In the genomic region with DNA sequence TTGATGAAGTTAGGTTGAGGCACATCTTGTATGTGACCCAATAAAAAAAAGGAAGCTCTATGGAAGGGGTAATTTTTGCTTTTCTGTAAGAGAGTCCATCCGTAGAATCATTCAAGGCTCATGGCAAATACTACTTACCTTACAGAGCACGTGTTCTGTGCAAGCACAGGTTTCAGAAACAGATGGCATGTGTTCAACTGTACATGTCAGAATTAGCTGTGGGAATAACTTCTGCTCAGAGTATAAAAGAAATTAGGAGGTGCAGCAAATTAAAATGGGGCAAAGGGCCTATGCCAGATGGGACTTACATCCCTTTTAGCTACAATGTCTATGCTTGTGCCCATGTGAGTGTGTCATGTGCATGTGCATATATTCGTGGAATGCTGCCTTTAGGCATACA, we compare ENCODE assay signal across 24 mouse cellular contexts.
DNase-seq lines count a peak whose midpoint lies in the region; ATAC-seq and TF ChIP-seq lines count a peak whose summit lies in the region.
"Had no signal": no experiment of that assay in that cellular context is flagged by ENCODE, and none has a peak within 500 bp of the region (broad histone marks: within the 10 kb centered on the region; RNA-seq: fewer than 3 reads in every experiment).

No protein-coding gene starts in this region.

- H3K36me3 ChIP-seq in forebrain, embryonic 13.5 days (ENCODE audit: poor library complexity, severe bottlenecking), result no peaks in the 10 kb centered on the region
- no peaks in the 10 kb centered on the region for H3K36me3 ChIP-seq in forebrain, embryonic 12.5 days (replicated peaks)
- no peaks in the 10 kb centered on the region for H3K36me3 ChIP-seq in hindbrain, embryonic 14.5 days (replicated peaks; ENCODE audit: control insufficient read depth, insufficient read depth)
- no peaks in the 10 kb centered on the region for H3K36me3 ChIP-seq in hindbrain, embryonic 11.5 days (ENCODE audit: control insufficient read depth, insufficient read depth, low read length)
- no peaks in the 10 kb centered on the region for H3K36me3 ChIP-seq in midbrain, embryonic 15.5 days (replicated peaks)
- H3K36me3 ChIP-seq in midbrain, embryonic 16.5 days (ENCODE audit: control insufficient read depth, insufficient read depth, low read length), result no peaks in the 10 kb centered on the region
- H3K36me3 ChIP-seq: embryonic facial prominence, embryonic 12.5 days; embryonic facial prominence, embryonic 15.5 days; heart, embryonic 12.5 days; heart, embryonic 15.5 days had no signal

- no peak for DNase-seq in hindbrain, embryonic 14.5 days (ENCODE audit: low spot score)
- no peak for DNase-seq in hindbrain, embryonic 11.5 days (ENCODE audit: low spot score)
- peak; percentile 47 for DNase-seq in brain, embryonic 14.5 days (ENCODE audit: low read depth)
- no peak for DNase-seq in left cerebral cortex, postnatal 4 days
- DNase-seq: adrenal gland, adult 8-10 months; adrenal gland, postnatal 36 days; cerebellum, adult 11 months; cerebellum, adult 2 months; cerebellum, adult 9-11 months; cerebellum, postnatal 25 days; gastrocnemius, postnatal 25 days; heart, adult 18-20 months; heart, postnatal 10 days; heart, postnatal 36 days had no signal

- 79% methylated on average over 3 of the region's 3 CpGs for WGBS in forebrain, embryonic 13.5 days
- WGBS in forebrain, embryonic 12.5 days, result 75% methylated on average over 3 of the region's 3 CpGs
- 61% methylated on average over 3 of the region's 3 CpGs for WGBS in hindbrain, embryonic 14.5 days
- WGBS in hindbrain, embryonic 11.5 days, result 79% methylated on average over 3 of the region's 3 CpGs
- WGBS in midbrain, embryonic 15.5 days, result 59% methylated on average over 3 of the region's 3 CpGs
- 66% methylated on average over 3 of the region's 3 CpGs for WGBS in midbrain, embryonic 16.5 days

- 0 out of 2 replicates have a peak, but pooled peaks have one; percentile 19 for ATAC-seq in forebrain, embryonic 13.5 days
- ATAC-seq in forebrain, embryonic 12.5 days (ENCODE audit: low FRiP score), result no peak
- peak; percentile 48; the same call in 1 of the 2 replicates for ATAC-seq in hindbrain, embryonic 14.5 days (ENCODE audit: low FRiP score)
- ATAC-seq in hindbrain, embryonic 11.5 days (ENCODE audit: low FRiP score), result no peak
- 0 out of 2 replicates have a peak, but pooled peaks have one; percentile 14 for ATAC-seq in midbrain, embryonic 15.5 days (replicated peaks)
- ATAC-seq in midbrain, embryonic 16.5 days, result no peak
- ATAC-seq: activated CD4-positive, CD25-positive, alpha-beta regulatory T cell, adult 4 months; intestine, postnatal 0 days had no signal

- H3K9me3 ChIP-seq in forebrain, embryonic 13.5 days (replicated peaks), result no peaks in the 10 kb centered on the region
- no peaks in the 10 kb centered on the region for H3K9me3 ChIP-seq in forebrain, embryonic 12.5 days
- no peaks in the 10 kb centered on the region for H3K9me3 ChIP-seq in hindbrain, embryonic 14.5 days (ENCODE audit: control insufficient read depth, low read length)
- no peaks in the 10 kb centered on the region for H3K9me3 ChIP-seq in hindbrain, embryonic 11.5 days (ENCODE audit: control insufficient read depth, low read length)
- H3K9me3 ChIP-seq in midbrain, embryonic 15.5 days, result no peaks in the 10 kb centered on the region
- H3K9me3 ChIP-seq in midbrain, embryonic 16.5 days (replicated peaks; ENCODE audit: control insufficient read depth, low read length, poor library complexity, severe bottlenecking), result no peaks in the 10 kb centered on the region
- H3K9me3 ChIP-seq: embryonic facial prominence, embryonic 12.5 days; embryonic facial prominence, embryonic 15.5 days; heart, embryonic 12.5 days; heart, embryonic 15.5 days had no signal

- H3K9ac ChIP-seq in forebrain, embryonic 13.5 days, result no peak overlapping the region
- H3K9ac ChIP-seq in forebrain, embryonic 12.5 days, result no peak overlapping the region
- no peak overlapping the region for H3K9ac ChIP-seq in hindbrain, embryonic 14.5 days
- no peak overlapping the region for H3K9ac ChIP-seq in hindbrain, embryonic 11.5 days (ENCODE audit: low read depth, low read length)
- H3K9ac ChIP-seq in midbrain, embryonic 15.5 days, result no peak overlapping the region
- no peak overlapping the region for H3K9ac ChIP-seq in midbrain, embryonic 16.5 days (ENCODE audit: low read depth, low read length)
- H3K9ac ChIP-seq: embryonic facial prominence, embryonic 12.5 days; embryonic facial prominence, embryonic 15.5 days; heart, embryonic 12.5 days; heart, embryonic 15.5 days had no signal

- intact Hi-C loops in left cerebral cortex, postnatal 4 days (cut with DNase I), result no loop called here

- no peak overlapping the region for H3K27ac ChIP-seq in forebrain, embryonic 13.5 days
- no peak overlapping the region for H3K27ac ChIP-seq in forebrain, embryonic 12.5 days
- H3K27ac ChIP-seq in hindbrain, embryonic 14.5 days, result no peak overlapping the region
- H3K27ac ChIP-seq in hindbrain, embryonic 11.5 days (ENCODE audit: low read depth, low read length), result no peak overlapping the region
- no peak overlapping the region for H3K27ac ChIP-seq in midbrain, embryonic 15.5 days
- no peak overlapping the region for H3K27ac ChIP-seq in midbrain, embryonic 16.5 days (ENCODE audit: low read length)
- H3K27ac ChIP-seq: embryonic facial prominence, embryonic 12.5 days; embryonic facial prominence, embryonic 15.5 days; heart, embryonic 15.5 days had no signal

- TF ChIP-seq CTCF in brain, embryonic 14.5 days (IDR thresholded peaks at IDR 0.05; ENCODE audit: borderline replicate concordance, extremely low read depth, insufficient read depth, insufficient read length), result no peak

- no peak for TF ChIP-seq POLR2A in brain, embryonic 14.5 days (IDR thresholded peaks at IDR 0.05; ENCODE audit: borderline replicate concordance, extremely low read depth, insufficient read depth, insufficient read length, poor library complexity, severe bottlenecking)

- H3K4me1 ChIP-seq in forebrain, embryonic 13.5 days, result no peaks in the 10 kb centered on the region
- no peaks in the 10 kb centered on the region for H3K4me1 ChIP-seq in forebrain, embryonic 12.5 days
- no peaks in the 10 kb centered on the region for H3K4me1 ChIP-seq in hindbrain, embryonic 14.5 days (replicated peaks; ENCODE audit: control insufficient read depth, insufficient read depth, low read length)
- no peaks in the 10 kb centered on the region for H3K4me1 ChIP-seq in hindbrain, embryonic 11.5 days (replicated peaks; ENCODE audit: control insufficient read depth, insufficient read depth, low read length)
- no peaks in the 10 kb centered on the region for H3K4me1 ChIP-seq in midbrain, embryonic 15.5 days
- no peaks in the 10 kb centered on the region for H3K4me1 ChIP-seq in midbrain, embryonic 16.5 days (ENCODE audit: control insufficient read depth, insufficient read depth, low read length)
- H3K4me1 ChIP-seq: embryonic facial prominence, embryonic 12.5 days; embryonic facial prominence, embryonic 15.5 days; heart, embryonic 12.5 days; heart, embryonic 15.5 days had no signal

- H3K4me2 ChIP-seq in forebrain, embryonic 13.5 days, result no peak overlapping the region
- H3K4me2 ChIP-seq in forebrain, embryonic 12.5 days, result no peak overlapping the region
- H3K4me2 ChIP-seq in hindbrain, embryonic 14.5 days (replicated peaks), result no peak overlapping the region
- H3K4me2 ChIP-seq in hindbrain, embryonic 11.5 days (replicated peaks; ENCODE audit: low read depth, low read length), result no peak overlapping the region
- no peak overlapping the region for H3K4me2 ChIP-seq in midbrain, embryonic 15.5 days
- H3K4me2 ChIP-seq in midbrain, embryonic 16.5 days (ENCODE audit: low read length), result no peak overlapping the region
- H3K4me2 ChIP-seq: embryonic facial prominence, embryonic 12.5 days; embryonic facial prominence, embryonic 15.5 days; heart, embryonic 12.5 days; heart, embryonic 15.5 days had no signal

- no peak overlapping the region for H3K4me3 ChIP-seq in forebrain, embryonic 13.5 days
- no peak overlapping the region for H3K4me3 ChIP-seq in forebrain, embryonic 12.5 days (replicated peaks)
- H3K4me3 ChIP-seq in hindbrain, embryonic 14.5 days (replicated peaks; ENCODE audit: low read length), result no peak overlapping the region
- no peak overlapping the region for H3K4me3 ChIP-seq in hindbrain, embryonic 11.5 days (ENCODE audit: low read depth, low read length)
- H3K4me3 ChIP-seq in midbrain, embryonic 15.5 days, result no peak overlapping the region
- no peak overlapping the region for H3K4me3 ChIP-seq in midbrain, embryonic 16.5 days (ENCODE audit: low read depth, low read length)
- H3K4me3 ChIP-seq: embryonic facial prominence, embryonic 12.5 days; embryonic facial prominence, embryonic 15.5 days; heart, embryonic 12.5 days; heart, embryonic 15.5 days had no signal

- H3K27me3 ChIP-seq in forebrain, embryonic 13.5 days, result no peaks in the 10 kb centered on the region
- no peaks in the 10 kb centered on the region for H3K27me3 ChIP-seq in forebrain, embryonic 12.5 days
- H3K27me3 ChIP-seq in hindbrain, embryonic 14.5 days (ENCODE audit: control insufficient read depth, insufficient read depth, low read length), result no peaks in the 10 kb centered on the region
- no peaks in the 10 kb centered on the region for H3K27me3 ChIP-seq in hindbrain, embryonic 11.5 days (ENCODE audit: control insufficient read depth, insufficient read depth, low read length)
- H3K27me3 ChIP-seq in midbrain, embryonic 15.5 days (replicated peaks), result no peaks in the 10 kb centered on the region
- no peaks in the 10 kb centered on the region for H3K27me3 ChIP-seq in midbrain, embryonic 16.5 days (ENCODE audit: control insufficient read depth, insufficient read depth, low read depth, low read length)
- H3K27me3 ChIP-seq: embryonic facial prominence, embryonic 12.5 days; embryonic facial prominence, embryonic 15.5 days; heart, embryonic 12.5 days; heart, embryonic 15.5 days had no signal

Comparison
In these comparisons a context has a peak if more than half of its experiments do, and no peak if none do; other contexts are left out.
1. ATAC-seq: peak in forebrain, embryonic 13.5 days (single experiment), hindbrain, embryonic 14.5 days (single experiment) and midbrain, embryonic 15.5 days (single experiment); none in forebrain, embryonic 12.5 days (single experiment), hindbrain, embryonic 11.5 days (single experiment) and midbrain, embryonic 16.5 days (single experiment).